Mouse (Mus musculus) hindbrain, embryonic 14.5 days (tissue): ENCODE measurements at regions not wholly inside any gene's neighbourhood (a gene's known extent, or its start where the extent isn't known, plus 50 kb on each side); places are given as distances from the start of the nearest gene placed in this dataset.
A peak's percentile ranks its signal among the peaks of the same experiment; 100 is the strongest.

Experiments used
- ATAC-seq: fragments of 200-750 bp; cut with Nextera tagmentation; 2 replicates; pipeline ENCODE4 v1.8.0; 2017; ENCODE audit warnings: moderate number of reproducible peaks, mild to moderate bottlenecking, moderate TSS enrichment, moderate library complexity; ENCODE audit not compliant: low FRiP score
- DNase-seq: peaks from one replicate; pipeline ENCODE4 v3.0.0-alpha.2; 2015; ENCODE audit warnings: low spot score
- H3K27ac ChIP-seq: fragments of 300-500 bp; sonication (generic); 2 replicates; pipeline ENCODE4 v1.5.1; 2014; ENCODE audit warnings: mild to moderate bottlenecking, moderate library complexity
- H3K27me3 ChIP-seq: fragments of 300-500 bp; sonication (generic); 2 replicates; pipeline ENCODE4 v1.6.1; 2014; ENCODE audit warnings: mild to moderate bottlenecking, low read length, mixed read lengths; ENCODE audit not compliant: control insufficient read depth, insufficient read depth
- H3K36me3 ChIP-seq: fragments of 300-500 bp; sonication (generic); replicated peaks from 2 replicates; pipeline ENCODE4 v1.6.1; 2014; ENCODE audit not compliant: control insufficient read depth, insufficient read depth
- H3K4me1 ChIP-seq: fragments of 300-500 bp; sonication (generic); replicated peaks from 2 replicates; pipeline ENCODE4 v1.6.1; 2014; ENCODE audit warnings: antibody characterized with exemption, low read length, mixed read lengths; ENCODE audit not compliant: control insufficient read depth, insufficient read depth
- H3K4me2 ChIP-seq: fragments of 300-500 bp; sonication (generic); replicated peaks from 2 replicates; pipeline ENCODE4 v1.6.1; 2014; ENCODE audit warnings: mild to moderate bottlenecking, moderate library complexity
- H3K4me3 ChIP-seq: fragments of 300-500 bp; sonication (generic); replicated peaks from 2 replicates; pipeline ENCODE4 v1.5.1; 2014; ENCODE audit warnings: mild to moderate bottlenecking, low read length
- H3K9ac ChIP-seq: fragments of 300-500 bp; sonication (generic); 2 replicates; pipeline ENCODE4 v1.6.1; 2014
- H3K9me3 ChIP-seq: fragments of 300-500 bp; sonication (generic); 2 replicates; pipeline ENCODE4 v1.6.1; 2016; ENCODE audit warnings: low read length; ENCODE audit not compliant: control insufficient read depth
- WGBS: fragments of 180-500 bp; shearing (Covaris S2); extraction: QIAGEN DNeasy Blood & Tissue Kit; methylation state at CpG from one replicate; pipeline ENCODE4 v1.1.7; 2014; 5-methylcytosine and 5-hydroxymethylcytosine counted together

DNA sequence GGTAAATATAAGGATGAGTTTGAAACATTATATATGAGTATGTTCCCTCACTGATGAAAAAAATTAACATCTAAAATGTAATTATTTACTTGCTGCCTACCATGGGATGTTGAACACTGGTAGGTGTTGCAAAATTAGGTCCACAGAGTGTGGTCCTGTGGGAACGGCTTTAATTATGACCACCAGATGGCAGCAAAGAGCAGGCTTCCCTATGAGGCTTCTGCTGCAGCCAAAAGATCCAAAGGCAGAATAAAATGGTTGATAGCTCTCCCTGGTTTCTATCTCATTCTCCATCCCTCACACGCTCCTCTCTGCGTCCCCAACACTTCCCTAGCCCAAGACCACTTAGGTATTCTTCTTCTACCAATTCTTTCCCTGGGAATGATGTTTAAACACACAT lies 54.6 kb upstream of the Cit start:
- no peak for ATAC-seq

More for the DNA sequence above, 54.6 kb upstream of the Cit start:
- DNase-seq = peak; percentile 91
- no peaks in the 10 kb centered on the region for H3K4me1 ChIP-seq
- H3K27me3 ChIP-seq = no peaks in the 10 kb centered on the region
- no peaks in the 10 kb centered on the region for H3K9me3 ChIP-seq
- no peak overlapping the region for H3K9ac ChIP-seq
- no peak overlapping the region for H3K4me2 ChIP-seq
- H3K36me3 ChIP-seq = no peaks in the 10 kb centered on the region
- WGBS = 9% methylated on average over 3 of the region's 3 CpGs
- no peak overlapping the region for H3K4me3 ChIP-seq
- H3K27ac ChIP-seq = no peak overlapping the region
